Mouse (Mus musculus): ENCODE data around the gene Atp1b2. TPM values are rescaled to one million over a fixed set of nuclear protein-coding genes. Genes with fewer than 3 reads are reported as not detected.

Gene Atp1b2
- 171 and 259 TPM in 2 replicates for polyA plus RNA-seq (2012; ENCODE audit: low replicate concordance)

DNA sequence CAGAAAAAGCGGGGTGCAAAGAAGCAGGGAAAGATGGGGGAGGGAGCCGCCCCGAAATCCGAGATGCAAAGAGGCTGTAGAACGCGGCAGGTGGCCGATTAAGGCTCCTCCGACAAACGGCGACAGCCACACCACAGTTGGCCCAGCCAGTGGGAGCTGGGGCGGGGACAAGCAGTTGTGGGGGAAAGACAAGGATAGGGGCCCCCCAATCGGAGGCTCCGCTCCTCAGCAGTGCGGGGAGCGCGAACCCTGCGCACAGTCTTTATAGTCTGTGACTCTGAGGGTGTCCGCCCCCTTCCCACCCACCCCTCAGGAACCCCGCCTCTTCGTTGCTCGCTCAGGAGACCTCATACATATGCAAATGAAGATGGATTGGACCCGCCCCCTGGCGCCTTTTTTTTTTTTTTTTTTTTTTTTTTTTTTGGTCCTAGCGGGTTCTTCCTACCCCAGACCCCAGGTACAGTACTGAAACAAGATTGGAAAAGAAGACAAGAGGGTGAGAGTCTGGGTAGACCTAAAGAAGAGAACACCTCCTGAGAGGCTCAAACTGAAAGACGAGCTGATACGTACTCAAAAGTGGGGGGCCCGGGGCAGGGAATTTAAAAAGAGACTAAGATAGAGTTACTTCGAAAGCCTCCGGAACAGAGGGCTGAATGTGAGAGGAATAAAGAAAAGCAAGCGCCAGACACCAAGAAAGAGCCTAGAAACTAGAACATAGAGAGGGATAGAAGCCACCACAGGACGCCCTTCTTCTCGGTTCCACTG, at the start of gene Atp1b2:
Gene Atp1b2 (minus strand): TSS at position 217 of the 765 bp plus-strand sequence.

DNA sequence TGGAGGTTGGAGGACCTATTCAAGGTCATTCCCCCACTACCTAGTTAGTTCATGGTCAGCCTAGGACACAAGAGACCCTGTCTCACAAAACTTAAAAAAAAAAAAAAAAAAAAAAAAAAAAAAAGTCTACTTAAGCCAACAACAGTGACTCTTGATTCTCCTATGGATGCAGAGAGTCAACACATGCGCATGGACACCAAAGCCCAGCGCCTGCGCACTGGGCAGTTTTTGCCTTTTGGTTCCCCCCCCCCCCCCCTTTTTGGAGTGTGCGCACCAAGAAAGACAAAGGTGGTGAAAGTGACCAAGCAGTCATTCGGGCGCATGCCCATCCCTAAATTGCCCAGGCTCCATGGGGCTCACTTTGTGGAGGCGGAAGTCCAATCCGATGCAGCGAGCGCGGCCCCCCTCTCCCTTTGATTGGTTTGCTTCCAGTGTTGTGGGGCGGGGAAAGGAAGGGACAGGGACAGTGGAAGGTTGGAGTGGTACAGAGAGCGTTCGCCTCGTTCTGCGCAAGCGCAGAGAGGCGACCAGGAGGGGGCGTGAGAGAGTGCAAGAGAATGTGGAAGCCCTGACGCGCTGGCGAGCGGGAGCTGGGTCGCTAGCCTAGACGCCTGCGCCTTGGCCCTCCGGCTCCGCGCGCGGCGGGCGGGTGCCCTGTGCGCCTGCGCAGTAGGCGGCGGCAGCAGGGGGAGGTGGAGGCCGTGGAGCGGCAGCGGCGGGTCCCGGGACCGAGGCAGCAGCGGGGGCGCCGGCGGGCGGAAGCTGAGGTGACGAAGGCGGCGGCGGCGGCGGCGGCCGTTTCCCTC, 26.7 kb upstream of the Atp1b2 start, which contains the start of gene Fxr2:
Gene Fxr2 (plus strand): TSS at position 707 of the 806 bp plus-strand sequence.

DNA sequence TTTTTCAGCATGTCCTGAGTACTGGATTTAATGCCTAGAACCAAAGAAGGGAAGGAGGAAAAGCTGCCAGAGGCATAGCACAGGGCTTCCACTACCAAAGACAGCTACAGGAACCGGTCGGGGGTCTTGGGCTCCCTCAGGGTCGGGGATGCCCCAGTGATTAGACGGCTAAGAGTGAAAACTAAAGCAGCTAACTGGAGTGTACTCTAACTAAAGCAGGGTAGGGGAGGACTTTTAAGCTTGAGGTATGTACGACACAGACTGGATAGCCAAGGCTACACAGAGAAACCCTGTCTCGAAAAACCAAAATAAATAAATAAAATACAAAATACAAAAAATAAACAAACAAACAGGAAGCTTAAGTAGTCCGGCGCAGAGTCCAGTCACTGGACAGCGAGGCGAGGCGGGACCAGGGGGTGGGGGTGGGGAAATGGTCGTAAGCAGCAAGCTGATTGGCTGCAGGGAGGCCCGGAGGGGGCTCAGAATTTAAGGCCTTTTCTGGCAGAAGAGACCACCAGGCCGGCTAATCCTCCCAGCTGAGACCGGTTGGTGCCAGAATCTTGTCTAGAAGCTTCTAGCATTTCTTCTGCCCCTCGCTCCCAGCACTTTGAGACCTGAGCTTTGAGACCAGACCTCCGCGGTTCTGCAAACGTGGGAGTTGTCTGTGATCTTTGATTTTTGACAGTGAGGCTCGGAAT, 16.0 kb upstream of the Atp1b2 start, which contains the start of gene Sat2:
Gene Sat2 (plus strand): TSS at position 454 of the 698 bp plus-strand sequence.

DNA sequence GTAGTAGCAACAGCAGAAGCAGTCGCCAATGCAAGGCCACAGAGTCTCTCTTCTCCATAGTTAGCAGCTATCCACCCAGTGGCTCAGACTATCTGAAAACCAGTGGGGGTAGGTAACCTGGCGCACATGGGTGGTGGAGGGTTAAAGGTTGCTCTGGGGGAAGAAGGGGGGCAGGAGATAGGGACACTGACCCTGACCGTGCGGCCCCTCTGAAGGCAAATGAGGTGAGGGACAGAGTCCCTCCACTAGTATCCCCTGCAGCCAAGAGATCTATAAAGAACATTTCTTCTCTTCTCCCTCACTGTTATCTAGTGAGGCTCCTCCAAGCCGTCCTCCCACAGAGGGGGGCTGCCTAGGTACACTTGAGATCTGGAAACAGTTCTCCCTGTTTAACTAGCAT, 12.1 kb upstream of the Atp1b2 start, which contains the start of gene Shbg:
Gene Shbg (minus strand): TSS at position 101 of the 400 bp plus-strand sequence.

DNA sequence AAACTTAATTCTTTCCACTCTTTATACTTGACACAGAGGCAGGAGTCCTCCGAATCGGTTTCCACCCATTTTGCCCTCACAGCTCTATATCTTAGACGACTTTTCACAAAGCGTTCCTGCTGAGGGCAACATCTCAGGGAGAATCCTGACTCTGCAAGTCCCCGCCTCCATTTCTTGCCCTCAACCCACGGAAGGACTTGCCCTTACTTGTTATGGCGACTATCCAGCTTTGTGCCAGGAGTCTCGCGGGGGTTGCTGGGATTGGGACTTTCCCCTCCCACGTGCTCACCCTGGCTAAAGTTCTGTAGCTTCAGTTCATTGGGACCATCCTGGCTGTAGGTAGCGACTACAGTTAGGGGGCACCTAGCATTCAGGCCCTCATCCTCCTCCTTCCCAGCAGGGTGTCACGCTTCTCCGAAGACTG, 25.6 kb downstream of the Atp1b2 start, which contains the start of the genes Wrap53 and Trp53:
Gene Wrap53 (minus strand): TSS at position 165 of the 424 bp plus-strand sequence.
Gene Trp53 (plus strand): TSS at position 269 of the 424 bp plus-strand sequence.

DNA sequence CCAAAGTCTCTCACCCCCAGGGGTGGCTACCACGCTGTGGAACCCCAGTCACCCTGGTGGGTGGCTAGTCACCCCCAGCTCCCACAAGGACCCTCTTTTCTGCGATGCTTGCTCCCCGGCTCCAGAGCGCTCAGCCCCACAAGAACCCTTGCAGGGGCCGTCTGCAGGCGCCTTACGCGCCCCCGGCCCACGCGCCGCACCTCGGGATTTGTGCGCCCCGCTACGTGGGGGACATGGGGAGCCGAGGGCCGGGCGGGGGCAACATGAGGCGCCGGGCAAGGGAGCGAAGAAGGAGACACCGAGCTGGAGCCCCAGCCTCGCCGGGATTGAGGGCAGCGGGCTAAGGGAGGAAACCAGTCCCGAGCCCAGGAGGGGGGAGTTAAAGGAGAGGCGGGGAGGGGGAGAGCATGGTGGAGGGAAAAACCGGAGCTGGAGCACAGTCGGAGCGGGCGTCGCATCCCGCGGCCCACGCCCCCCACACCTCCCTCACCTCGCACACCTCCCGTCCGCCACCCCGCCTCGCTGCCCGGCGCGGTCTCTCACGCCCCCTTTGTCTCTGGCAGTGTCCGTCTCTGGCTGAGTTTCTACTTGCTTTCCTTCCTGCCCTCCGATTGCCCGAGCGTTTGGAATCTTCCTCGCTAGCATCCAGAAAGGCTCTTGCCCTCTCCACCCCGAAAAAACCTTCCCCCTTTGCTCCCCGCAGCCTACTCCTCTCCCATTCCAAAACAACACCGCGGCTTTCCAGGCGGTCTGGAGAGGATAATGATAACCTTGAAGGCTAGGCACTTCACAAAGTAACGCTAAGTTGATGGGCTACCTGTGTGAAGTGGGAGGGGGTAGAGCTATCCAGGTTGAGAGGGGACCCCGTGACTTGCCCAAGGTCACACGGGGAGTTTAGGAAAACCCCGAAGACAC, 45.6 kb downstream of the Atp1b2 start, which contains the start of gene Efnb3:
Gene Efnb3 (minus strand): TSS at position 355 of the 915 bp plus-strand sequence.

Other genes starting within 250 kb of the Atp1b2 start
- 144 and 249 TPM in 2 replicates for gene Chd3, start 236.5 kb downstream of the Atp1b2 start, polyA plus RNA-seq (2012; ENCODE audit: low replicate concordance)
- gene Naa38, start 210.5 kb downstream of the Atp1b2 start, polyA plus RNA-seq (2012; ENCODE audit: low replicate concordance), result 59.8 and 78.6 TPM in 2 replicates
- 1.7 and 8.7 TPM in 2 replicates for gene Cyb5d1, start 210.3 kb downstream of the Atp1b2 start, polyA plus RNA-seq (2012; ENCODE audit: low replicate concordance)
- gene Tmem88, start 207.7 kb downstream of the Atp1b2 start, polyA plus RNA-seq (2012; ENCODE audit: low replicate concordance), result 0.69 and 2.1 TPM in 2 replicates
- 73.8 and 92.1 TPM in 2 replicates for gene Kdm6b, start 192.3 kb downstream of the Atp1b2 start, polyA plus RNA-seq (2012; ENCODE audit: low replicate concordance)
- 0.02 and 0.19 TPM in 2 replicates for gene Dnah2, start 56.8 kb downstream of the Atp1b2 start, polyA plus RNA-seq (2012; ENCODE audit: low replicate concordance)
- 1.6 and 2.7 TPM in 2 replicates for gene Efnb3, start 45.7 kb downstream of the Atp1b2 start, polyA plus RNA-seq (2012; ENCODE audit: low replicate concordance)
- gene Wrap53, start 25.7 kb downstream of the Atp1b2 start, polyA plus RNA-seq (2012; ENCODE audit: low replicate concordance), result 6.9 and 45.7 TPM in 2 replicates
- 119 and 129 TPM in 2 replicates for gene Trp53, start 25.6 kb downstream of the Atp1b2 start, polyA plus RNA-seq (2012; ENCODE audit: low replicate concordance)
- gene Shbg, start 12.0 kb upstream of the Atp1b2 start, polyA plus RNA-seq (2012; ENCODE audit: low replicate concordance), result not detected in 2 replicates
- gene Sat2, start 16.1 kb upstream of the Atp1b2 start, polyA plus RNA-seq (2012; ENCODE audit: low replicate concordance), result not detected in 2 replicates
- gene Fxr2, start 27.0 kb upstream of the Atp1b2 start, polyA plus RNA-seq (2012; ENCODE audit: low replicate concordance), result 91.8 and 97.5 TPM in 2 replicates
- gene Sox15, start 49.4 kb upstream of the Atp1b2 start, polyA plus RNA-seq (2012; ENCODE audit: low replicate concordance), result 0.44 TPM in 1 of 2 replicates, not detected in the other
- gene Mpdu1, start 56.7 kb upstream of the Atp1b2 start, polyA plus RNA-seq (2012; ENCODE audit: low replicate concordance), result 24.1 and 29.9 TPM in 2 replicates
- 26.6 and 82.4 TPM in 2 replicates for gene Cd68, start 60.2 kb upstream of the Atp1b2 start, polyA plus RNA-seq (2012; ENCODE audit: low replicate concordance)
- gene Eif4a1, start 66.5 kb upstream of the Atp1b2 start, polyA plus RNA-seq (2012; ENCODE audit: low replicate concordance), result 226 and 408 TPM in 2 replicates
- gene Senp3, start 76.1 kb upstream of the Atp1b2 start, polyA plus RNA-seq (2012; ENCODE audit: low replicate concordance), result 128 and 137 TPM in 2 replicates
- gene Tnfsf13, start 79.8 kb upstream of the Atp1b2 start, polyA plus RNA-seq (2012; ENCODE audit: low replicate concordance), result 2.3 and 5.0 TPM in 2 replicates
- 9.0 and 9.7 TPM in 2 replicates for gene Tnfsf12, start 89.9 kb upstream of the Atp1b2 start, polyA plus RNA-seq (2012; ENCODE audit: low replicate concordance)
- gene Tnfsfm13, start 90.2 kb upstream of the Atp1b2 start, polyA plus RNA-seq (2012; ENCODE audit: low replicate concordance), result 6.6 and 8.1 TPM in 2 replicates
- 92.9 and 194 TPM in 2 replicates for gene Polr2a, start 152.7 kb upstream of the Atp1b2 start, polyA plus RNA-seq (2012; ENCODE audit: low replicate concordance)
- gene Slc35g3, start 156.0 kb upstream of the Atp1b2 start, polyA plus RNA-seq (2012; ENCODE audit: low replicate concordance), result not detected in 2 replicates
- gene Zbtb4, start 160.0 kb upstream of the Atp1b2 start, polyA plus RNA-seq (2012; ENCODE audit: low replicate concordance), result 38.9 and 47.4 TPM in 2 replicates
- 0.18 and 0.20 TPM in 2 replicates for gene Chrnb1, start 190.0 kb upstream of the Atp1b2 start, polyA plus RNA-seq (2012; ENCODE audit: low replicate concordance)
- gene Fgf11, start 195.9 kb upstream of the Atp1b2 start, polyA plus RNA-seq (2012; ENCODE audit: low replicate concordance), result 0.07 and 0.47 TPM in 2 replicates
- not detected in 2 replicates for gene Tmem102, start 199.7 kb upstream of the Atp1b2 start, polyA plus RNA-seq (2012; ENCODE audit: low replicate concordance)
- 0.07 TPM in 1 of 2 replicates, not detected in the other for gene Gm39566, start 209.4 kb upstream of the Atp1b2 start, polyA plus RNA-seq (2012; ENCODE audit: low replicate concordance)
- not detected in 2 replicates for gene Spem2, start 212.5 kb upstream of the Atp1b2 start, polyA plus RNA-seq (2012; ENCODE audit: low replicate concordance)
- gene Spem1, start 216.2 kb upstream of the Atp1b2 start, polyA plus RNA-seq (2012; ENCODE audit: low replicate concordance), result not detected in 2 replicates
- gene Nlgn2, start 231.8 kb upstream of the Atp1b2 start, polyA plus RNA-seq (2012; ENCODE audit: low replicate concordance), result 3.7 and 5.0 TPM in 2 replicates
- gene Tmem256, start 232.6 kb upstream of the Atp1b2 start, polyA plus RNA-seq (2012; ENCODE audit: low replicate concordance), result 531 and 1,176 TPM in 2 replicates
- 64.9 and 78.2 TPM in 2 replicates for gene Plscr3, start 240.4 kb upstream of the Atp1b2 start, polyA plus RNA-seq (2012; ENCODE audit: low replicate concordance)